In the genomic region with DNA sequence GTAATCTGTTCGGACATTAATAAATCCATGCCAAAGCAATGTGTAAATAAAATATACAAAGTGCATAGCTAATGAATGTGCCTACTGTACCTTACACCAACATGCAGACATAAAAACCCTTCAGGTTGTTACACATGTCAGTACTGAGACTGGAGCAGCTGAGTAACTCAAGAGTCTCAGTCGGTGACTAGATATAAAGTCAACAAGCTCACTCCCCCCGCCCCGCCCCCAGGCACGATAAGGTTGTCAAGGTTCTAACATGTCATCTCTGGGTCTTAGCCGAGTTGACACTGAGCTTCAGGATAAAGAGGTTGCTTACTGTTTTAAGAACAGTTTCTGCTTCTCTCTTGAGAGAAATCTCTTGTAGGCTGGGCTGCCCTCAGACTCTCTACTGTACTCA, we compare ENCODE assay signal across 15 mouse cellular contexts.
DNase-seq lines count a peak whose midpoint lies in the region; ATAC-seq lines count a peak whose summit lies in the region.
"Had no signal": no experiment of that assay in that cellular context is flagged by ENCODE, and none has a peak within 500 bp of the region (broad histone marks: within the 10 kb centered on the region; RNA-seq: fewer than 3 reads in every experiment).

No protein-coding gene starts in this region.

- H3K4me1 ChIP-seq in heart, embryonic 10.5 days: peaks cover 21% of the 10 kb centered on the region
- H3K4me1 ChIP-seq in forebrain, embryonic 15.5 days: peaks cover 10% of the 10 kb centered on the region; the same call in 1 of the 2 replicates
- H3K4me1 ChIP-seq: limb, embryonic 15.5 days had no signal

- no peak overlapping the region for H3K9ac ChIP-seq in forebrain, embryonic 15.5 days (replicated peaks)
- H3K9ac ChIP-seq: hindbrain, embryonic 15.5 days; limb, embryonic 15.5 days had no signal

- ATAC-seq in common myeloid progenitor, adult 5-6 weeks (replicated peaks; ENCODE audit: low read depth, poor library complexity, severe bottlenecking): 0 out of 2 replicates have a peak, but pooled peaks have one; percentile 32
- no peak for ATAC-seq in frontal cortex, adult (ENCODE audit: low TSS enrichment)
- ATAC-seq in forebrain, embryonic 15.5 days (replicated peaks): no peak
- ATAC-seq: midbrain, embryonic 16.5 days; Patski had no signal

- no peaks in the 10 kb centered on the region for H3K36me3 ChIP-seq in heart, embryonic 10.5 days
- H3K36me3 ChIP-seq in forebrain, embryonic 15.5 days: no peaks in the 10 kb centered on the region; the same call in 1 of the 2 replicates

- no peak overlapping the region for H3K4me3 ChIP-seq in heart, embryonic 10.5 days
- H3K4me3 ChIP-seq in forebrain, embryonic 15.5 days: no peak overlapping the region
- H3K4me3 ChIP-seq: hindbrain, embryonic 15.5 days; left cerebral cortex, adult 2 months; limb, embryonic 15.5 days had no signal

- no peak overlapping the region for H3K4me2 ChIP-seq in forebrain, embryonic 15.5 days (replicated peaks)
- H3K4me2 ChIP-seq: hindbrain, embryonic 15.5 days; limb, embryonic 15.5 days had no signal

- H3K27ac ChIP-seq in heart, embryonic 10.5 days: 0 out of 2 replicates have a peak overlapping the region, but pooled peaks have one; percentile 36
- H3K27ac ChIP-seq in forebrain, embryonic 15.5 days (replicated peaks): no peak overlapping the region
- H3K27ac ChIP-seq: hindbrain, embryonic 15.5 days; left cerebral cortex, adult 2 months; limb, embryonic 15.5 days had no signal

- peak; percentile 78 for DNase-seq in heart, embryonic 10.5 days (ENCODE audit: low spot score)
- DNase-seq in heart, adult 9 months (ENCODE audit: low spot score in 2 of 2): no peak
- peak; percentile 35 for DNase-seq in ovary, adult 18-20 months (ENCODE audit: low spot score)
- DNase-seq in ovary, postnatal 10 days (ENCODE audit: low spot score): no peak
- peak; percentile 24 for DNase-seq in lung, postnatal 36 days
- DNase-seq: gastrocnemius, postnatal 10 days; kidney, postnatal 10 days had no signal

- H3K27me3 ChIP-seq in heart, embryonic 10.5 days (ENCODE audit: insufficient read depth, poor library complexity, severe bottlenecking): 0 out of 2 replicates have a peak, but pooled peaks cover 3% of the 10 kb centered on the region
- H3K27me3 ChIP-seq in forebrain, embryonic 15.5 days: no peaks in the 10 kb centered on the region
- H3K27me3 ChIP-seq: hindbrain, embryonic 15.5 days; limb, embryonic 15.5 days; Patski had no signal

- H3K9me3 ChIP-seq in heart, embryonic 10.5 days: no peaks in the 10 kb centered on the region
- no peaks in the 10 kb centered on the region for H3K9me3 ChIP-seq in forebrain, embryonic 15.5 days
- H3K9me3 ChIP-seq: hindbrain, embryonic 15.5 days; limb, embryonic 15.5 days had no signal

- WGBS in heart, embryonic 10.5 days: 28% methylated on average over 6 of the region's 6 CpGs
- 90% methylated on average over 6 of the region's 6 CpGs for WGBS in forebrain, embryonic 15.5 days

Comparison
In these comparisons a context has a peak if more than half of its experiments do, and no peak if none do; other contexts are left out.
1. DNase-seq: peak in heart, embryonic 10.5 days (single experiment), ovary, adult 18-20 months (single experiment) and lung, postnatal 36 days (single experiment); none in heart, adult 9 months (0 of 2) and ovary, postnatal 10 days (single experiment).